Mouse (Mus musculus): Measurements from ENCODE around the gene Gcnt4. TPM values are rescaled to one million over a fixed set of nuclear protein-coding genes. Genes with fewer than 3 reads are reported as not detected.

Gene Gcnt4
- polyA plus RNA-seq, 1 experiment: not detected

- Histone ChIP-seq H3K4me3 (ENCODE audit: insufficient read depth, low read depth, low read length) (no peak overlapping the region), H3K27ac (ENCODE audit: insufficient read depth, low read depth, low read length) (no peak overlapping the region), H3K4me1 (ENCODE audit: control insufficient read depth, insufficient read depth, low read length) (no peaks in the 10 kb centered on the region)
- WGBS: 89% methylated on average over 5 of the region's 5 CpGs
- TF ChIP-seq CTCF (IDR thresholded peaks at IDR 0.05; ENCODE audit: insufficient read depth, low read depth, low read length) (no peak), POLR2A (IDR thresholded peaks at IDR 0.05; ENCODE audit: insufficient read depth, low read depth, low read length) (no peak)
These were observed 38.3 kb downstream of the Gcnt4 start for GRCm38 (mm10) chr13:96962801-96963200.

DNA sequence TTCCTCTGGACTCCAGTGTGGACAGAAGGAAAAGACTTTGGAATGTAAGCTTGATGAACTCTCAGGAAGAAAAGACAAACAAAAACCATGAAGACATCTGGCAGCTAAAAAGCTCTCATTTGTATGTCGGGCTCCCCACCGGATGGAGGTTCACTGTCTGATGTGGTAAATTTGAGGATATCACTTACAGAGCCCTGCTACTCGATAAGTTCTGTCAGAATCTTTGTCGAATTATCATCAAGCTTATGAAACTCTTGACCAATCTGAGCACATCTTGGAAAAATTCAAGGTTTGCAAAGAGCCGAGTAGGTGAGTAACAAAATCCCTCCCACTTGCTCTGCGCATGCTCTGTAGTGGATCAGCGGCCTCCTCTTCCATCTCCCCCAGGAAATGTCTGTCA, 40.5 kb downstream of the Gcnt4 start:
- no peaks in the 10 kb centered on the region for H3K4me1 ChIP-seq (ENCODE audit: control insufficient read depth, insufficient read depth, low read length)
- TF ChIP-seq CTCF (IDR thresholded peaks at IDR 0.05; ENCODE audit: insufficient read depth, low read depth, low read length) (no peak), POLR2A (IDR thresholded peaks at IDR 0.05; ENCODE audit: insufficient read depth, low read depth, low read length) (no peak)
- H3K27ac ChIP-seq (ENCODE audit: insufficient read depth, low read depth, low read length): no peak overlapping the region
- H3K4me3 ChIP-seq (ENCODE audit: insufficient read depth, low read depth, low read length): no peak overlapping the region
- WGBS: 91% methylated on average over 7 of the region's 7 CpGs

DNA sequence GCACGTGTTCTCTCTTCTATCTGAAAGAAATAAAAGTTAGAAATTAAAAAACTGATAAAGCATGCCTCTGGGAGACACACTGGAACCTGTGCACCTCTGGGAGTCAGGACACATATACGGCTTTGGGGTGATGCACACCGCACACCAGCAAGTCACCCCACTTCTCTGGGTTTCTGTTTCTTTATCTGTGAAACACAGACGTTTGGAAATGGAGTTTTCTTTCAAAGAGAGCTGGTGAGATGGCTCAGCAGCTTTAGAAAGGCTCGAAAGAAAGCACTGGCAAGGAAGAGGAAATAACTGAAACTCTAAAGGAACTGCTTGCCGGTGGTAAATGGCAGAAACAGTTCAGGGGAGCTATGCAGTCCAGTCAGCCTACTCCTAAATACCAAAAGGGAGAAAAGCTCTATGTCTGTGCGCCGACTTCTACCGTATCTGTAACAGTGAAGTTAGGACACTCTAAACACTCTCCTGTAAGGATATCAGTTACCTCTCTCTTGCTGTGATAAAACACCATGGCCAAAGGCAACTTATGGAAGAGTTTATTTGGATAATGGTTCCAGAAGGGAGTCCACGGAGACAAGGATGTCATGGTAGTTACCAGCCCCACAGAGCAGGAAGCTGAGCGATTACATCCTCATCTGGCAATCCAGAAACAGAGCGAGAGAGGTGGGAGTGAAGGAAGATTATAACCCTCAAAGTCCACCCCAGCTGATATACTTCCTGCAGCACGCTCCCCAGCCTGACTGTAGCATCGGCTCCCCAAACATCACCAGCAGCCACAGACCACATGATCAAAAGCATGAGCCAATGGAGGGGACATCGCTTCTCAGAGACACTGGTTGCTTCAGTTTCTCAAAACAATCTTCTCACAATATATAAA, 42.0 kb downstream of the Gcnt4 start:
- Histone ChIP-seq H3K27ac (ENCODE audit: insufficient read depth, low read depth, low read length) (no peak overlapping the region), H3K4me1 (ENCODE audit: control insufficient read depth, insufficient read depth, low read length) (no peaks in the 10 kb centered on the region), H3K4me3 (ENCODE audit: insufficient read depth, low read depth, low read length) (no peak overlapping the region)
- 78% methylated on average over 15 of the region's 15 CpGs for WGBS
- TF ChIP-seq POLR2A (IDR thresholded peaks at IDR 0.05; ENCODE audit: insufficient read depth, low read depth, low read length) (no peak), CTCF (IDR thresholded peaks at IDR 0.05; ENCODE audit: insufficient read depth, low read depth, low read length) (no peak)

- Histone ChIP-seq H3K4me3 (ENCODE audit: insufficient read depth, low read depth, low read length) (no peak overlapping the region), H3K27ac (ENCODE audit: insufficient read depth, low read depth, low read length) (no peak overlapping the region), H3K4me1 (ENCODE audit: control insufficient read depth, insufficient read depth, low read length) (no peaks in the 10 kb centered on the region)
- TF ChIP-seq POLR2A (IDR thresholded peaks at IDR 0.05; ENCODE audit: insufficient read depth, low read depth, low read length) (no peak), CTCF (IDR thresholded peaks at IDR 0.05; ENCODE audit: insufficient read depth, low read depth, low read length) (no peak)
- 84% methylated on average over 5 of the region's 5 CpGs for WGBS
These were observed 42.6 kb downstream of the Gcnt4 start for GRCm38 (mm10) chr13:96967091-96967490.

DNA sequence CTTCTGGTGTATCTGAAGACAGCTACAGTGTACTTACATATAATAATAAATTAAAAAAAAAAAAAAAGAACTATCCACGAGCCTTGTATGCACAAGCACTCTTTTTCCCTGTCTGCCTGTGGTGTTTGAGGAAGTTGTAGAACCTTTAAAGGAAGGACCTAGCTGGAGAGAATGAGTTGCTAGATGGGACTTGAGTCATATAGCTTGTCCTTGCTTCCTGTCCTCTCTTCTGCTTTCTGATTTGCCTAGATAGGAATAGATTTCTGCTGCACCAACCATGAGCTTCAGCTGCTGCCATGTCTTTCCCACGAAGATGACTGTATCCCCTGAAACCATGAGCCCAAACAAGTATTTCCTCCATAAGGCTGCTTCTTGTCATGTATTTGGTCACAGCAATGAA, 43.3 kb downstream of the Gcnt4 start:
- no peak overlapping the region for H3K4me3 ChIP-seq (ENCODE audit: insufficient read depth, low read depth, low read length)
- no peaks in the 10 kb centered on the region for H3K4me1 ChIP-seq (ENCODE audit: control insufficient read depth, insufficient read depth, low read length)
- 82% methylated on average over 2 of the region's 2 CpGs for WGBS
- H3K27ac ChIP-seq (ENCODE audit: insufficient read depth, low read depth, low read length): no peak overlapping the region
- TF ChIP-seq POLR2A (IDR thresholded peaks at IDR 0.05; ENCODE audit: insufficient read depth, low read depth, low read length): no peak
- TF ChIP-seq CTCF (IDR thresholded peaks at IDR 0.05; ENCODE audit: insufficient read depth, low read depth, low read length): no peak

DNA sequence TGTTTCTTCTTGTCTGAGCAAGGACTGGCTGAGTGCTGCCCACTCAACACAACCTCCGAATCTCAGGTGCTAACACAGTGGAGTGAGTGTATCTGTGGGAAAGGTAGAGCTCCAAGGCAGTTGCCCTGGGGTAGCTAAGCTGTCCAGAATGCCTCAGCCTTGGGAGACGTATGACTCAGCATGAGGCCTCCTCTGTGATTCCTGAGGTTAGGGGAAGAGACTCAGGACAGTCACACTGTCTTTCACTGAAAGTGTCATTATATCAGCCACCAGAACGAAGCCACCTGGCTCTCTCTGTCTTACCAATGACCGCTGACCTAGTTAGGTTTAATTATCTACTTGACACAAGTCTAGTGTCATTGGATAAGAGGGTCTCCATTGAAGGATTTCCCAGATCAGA, 46.6 kb downstream of the Gcnt4 start:
- TF ChIP-seq CTCF (IDR thresholded peaks at IDR 0.05; ENCODE audit: insufficient read depth, low read depth, low read length): no peak
- no peak for TF ChIP-seq POLR2A (IDR thresholded peaks at IDR 0.05; ENCODE audit: insufficient read depth, low read depth, low read length)
- WGBS: 86% methylated on average over 4 of the region's 4 CpGs
- H3K4me1 ChIP-seq (ENCODE audit: control insufficient read depth, insufficient read depth, low read length): no peaks in the 10 kb centered on the region
- H3K4me3 ChIP-seq (ENCODE audit: insufficient read depth, low read depth, low read length): no peak overlapping the region
- H3K27ac ChIP-seq (ENCODE audit: insufficient read depth, low read depth, low read length): no peak overlapping the region

- TF ChIP-seq CTCF (IDR thresholded peaks at IDR 0.05; ENCODE audit: insufficient read depth, low read depth, low read length): no peak
- TF ChIP-seq POLR2A (IDR thresholded peaks at IDR 0.05; ENCODE audit: insufficient read depth, low read depth, low read length): no peak
- H3K4me1 ChIP-seq (ENCODE audit: control insufficient read depth, insufficient read depth, low read length): no peaks in the 10 kb centered on the region
- H3K27ac ChIP-seq (ENCODE audit: insufficient read depth, low read depth, low read length): no peak overlapping the region
- WGBS: 88% methylated on average over 9 of the region's 9 CpGs
- no peak overlapping the region for H3K4me3 ChIP-seq (ENCODE audit: insufficient read depth, low read depth, low read length)
These were observed 47.4 kb downstream of the Gcnt4 start for GRCm38 (mm10) chr13:96971861-96972282.

DNA sequence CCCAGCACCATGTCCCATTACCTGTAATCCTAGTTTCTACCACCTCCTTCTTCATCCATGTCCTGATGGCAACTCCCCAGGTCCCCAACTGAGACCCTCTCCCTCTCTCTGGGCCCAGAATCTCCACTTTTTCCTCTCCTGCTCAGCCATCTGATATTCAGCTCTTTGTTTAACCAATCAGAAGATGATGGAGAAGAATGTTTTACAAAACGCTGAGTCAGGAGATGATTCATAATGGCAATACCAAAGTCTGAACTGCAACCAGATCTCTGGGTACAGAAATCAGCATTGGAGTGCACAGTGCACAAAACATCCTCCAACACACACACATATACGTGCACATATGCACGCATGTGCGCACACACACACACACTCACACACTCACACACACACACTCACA, 48.8 kb downstream of the Gcnt4 start:
- H3K27ac ChIP-seq (ENCODE audit: insufficient read depth, low read depth, low read length): no peak overlapping the region
- no peaks in the 10 kb centered on the region for H3K4me1 ChIP-seq (ENCODE audit: control insufficient read depth, insufficient read depth, low read length)
- TF ChIP-seq POLR2A (IDR thresholded peaks at IDR 0.05; ENCODE audit: insufficient read depth, low read depth, low read length) (no peak), CTCF (IDR thresholded peaks at IDR 0.05; ENCODE audit: insufficient read depth, low read depth, low read length) (no peak)
- no peak overlapping the region for H3K4me3 ChIP-seq (ENCODE audit: insufficient read depth, low read depth, low read length)
- 93% methylated on average over 4 of the region's 4 CpGs for WGBS

GRCm38 (mm10) chr13:96976986-96977595, 52.6 kb downstream of the Gcnt4 start:
- Histone ChIP-seq H3K27ac (ENCODE audit: insufficient read depth, low read depth, low read length) (no peak overlapping the region), H3K4me1 (ENCODE audit: control insufficient read depth, insufficient read depth, low read length) (no peaks in the 10 kb centered on the region), H3K4me3 (ENCODE audit: insufficient read depth, low read depth, low read length) (no peak overlapping the region)
- 74% methylated on average over 6 of the region's 6 CpGs for WGBS
- TF ChIP-seq POLR2A (IDR thresholded peaks at IDR 0.05; ENCODE audit: insufficient read depth, low read depth, low read length) (no peak), CTCF (IDR thresholded peaks at IDR 0.05; ENCODE audit: insufficient read depth, low read depth, low read length) (no peak)
